Mouse (Mus musculus) layer of hippocampus, adult 8-10 months (tissue): Measurements from ENCODE around the gene Teddm1a. TPM values are rescaled to one million over a fixed set of nuclear protein-coding genes. Genes with fewer than 3 reads are reported as not detected.

ENCODE experiments used
- microRNA-seq, 2 experiments: library from miRNA; unstranded; fragments of <30 nt; microRNA quantifications; one replicate each; pipeline ENCODE4 v1.2.0; 2022
- total RNA-seq, 4 experiments: library from RNA; stranded (reverse); gene quantifications; 2 replicates each; pipeline ENCODE4 v1.2.4; 2022

Gene Teddm1a
- total RNA-seq, 4 experiments from 2014 or later = not detected

Small RNA genes lying within 50 kb of the gene (microRNA-seq; reads per million reads assigned to microRNA genes)
- gene Mir8114 = 21.1 to 24.0 reads per million in 2 experiments

Other genes with a start within 250 kb of the Teddm1a start
- gene Rgs8, start 238.7 kb upstream of the Teddm1a start, total RNA-seq = 10 to 100 TPM; 52.3 to 76.3 (median 59.5) TPM
- gene Rgs16, start 151.4 kb upstream of the Teddm1a start, total RNA-seq = 1 to 10 TPM; 5.3 to 8.8 (median 7.4) TPM
- 10 to 100 TPM in 1 of 4 experiments, 1 to 10 TPM in 3; 7.9 to 10.0 (median 8.9) TPM for gene Rnasel, start 142.3 kb upstream of the Teddm1a start, total RNA-seq
- gene Rgsl1, start 47.6 kb upstream of the Teddm1a start, total RNA-seq = 1 to 10 TPM in 3 of 4 experiments, under 1 TPM in 1; 0.90 to 1.3 (median 1.2) TPM
- not detected for gene Teddm1b, start 17.4 kb upstream of the Teddm1a start, total RNA-seq
- 1,000 to 10,000 TPM; 1,586 to 2,043 (median 1,837) TPM for gene Glul, start 8.2 kb downstream of the Teddm1a start, total RNA-seq
- gene Teddm2, start 8.5 kb downstream of the Teddm1a start, total RNA-seq = 1 to 10 TPM; 2.2 to 3.9 (median 2.3) TPM